Mouse (Mus musculus) thymus, postnatal 4 days (tissue): ENCODE results near the gene Cntln.

ENCODE experiments used
- DNase-seq: peaks from one replicate; pipeline ENCODE4 v3.0.0; 2021

Cntln gene

GRCm38 (mm10) chr4:85059598-85059997 is 175.5 kb downstream of the Cntln start:
- DNase-seq = no peak

GRCm38 (mm10) chr4:85061676-85062075 is 177.6 kb downstream of the Cntln start:
- no peak for DNase-seq

DNA sequence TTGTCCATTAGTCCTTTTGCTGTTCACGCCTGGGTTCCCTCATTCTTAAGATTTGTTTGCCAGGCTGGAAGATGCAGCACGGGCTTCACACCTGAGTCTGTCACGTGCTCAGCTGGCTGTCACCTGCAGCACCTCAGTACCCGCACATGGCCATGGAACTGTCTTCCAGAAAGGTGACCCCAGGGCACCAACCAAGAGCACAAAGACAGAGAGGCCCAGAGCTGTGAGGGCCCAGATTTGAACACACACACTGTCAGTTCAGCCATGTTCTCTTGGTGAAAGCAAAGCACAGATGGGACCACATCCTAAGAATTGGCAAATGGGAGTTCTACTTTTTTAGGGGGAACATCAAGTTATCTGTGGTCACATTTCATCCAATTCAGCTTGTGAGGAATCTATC is 211.9 kb downstream of the Cntln start:
- DNase-seq = no peak

GRCm38 (mm10) chr4:85096682-85097081 is 212.6 kb downstream of the Cntln start:
- DNase-seq = peak; percentile 82

- no peak for DNase-seq
These were observed 218.1 kb downstream of the Cntln start for GRCm38 (mm10) chr4:85102168-85102567.

- DNase-seq = no peak
These were observed 222.3 kb downstream of the Cntln start for GRCm38 (mm10) chr4:85106416-85106815.

DNA sequence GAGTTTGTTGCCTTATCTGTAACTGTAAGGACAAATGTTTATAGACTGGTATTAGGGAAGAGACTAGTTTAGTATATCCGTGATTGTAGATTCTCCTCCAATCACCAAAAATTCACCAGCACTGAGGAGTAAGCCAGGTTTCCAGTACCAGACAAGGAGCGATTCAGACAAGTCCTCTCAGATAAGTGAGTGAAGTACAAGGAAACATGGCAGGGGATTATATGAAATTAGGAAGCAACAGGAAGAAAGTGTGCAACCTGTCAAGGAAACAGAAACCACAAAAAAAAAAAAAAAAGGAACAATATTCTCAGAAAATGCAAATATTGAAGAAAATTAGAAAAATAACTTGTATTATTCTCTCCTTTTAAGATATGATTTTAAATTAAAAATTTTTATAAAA is 222.9 kb downstream of the Cntln start:
- DNase-seq = no peak

DNA sequence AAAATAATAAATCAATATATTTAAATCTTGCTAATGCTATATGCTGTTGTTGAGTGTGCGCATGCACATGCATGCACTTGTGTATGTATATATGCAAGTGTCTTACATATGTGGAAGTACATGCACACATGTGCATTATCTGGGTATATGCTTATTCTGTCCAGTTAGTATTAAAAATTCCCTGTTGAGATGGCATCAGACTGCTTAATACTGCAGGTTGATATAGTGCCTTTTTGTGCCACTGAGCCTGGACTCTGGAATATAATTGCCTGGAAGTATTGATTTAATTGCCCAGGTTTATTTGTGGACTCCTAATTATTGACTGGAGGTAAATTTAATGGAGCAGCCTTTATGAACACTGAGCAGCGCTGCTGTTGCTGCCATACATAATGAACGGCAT is 236.2 kb downstream of the Cntln start:
- DNase-seq = no peak

DNA sequence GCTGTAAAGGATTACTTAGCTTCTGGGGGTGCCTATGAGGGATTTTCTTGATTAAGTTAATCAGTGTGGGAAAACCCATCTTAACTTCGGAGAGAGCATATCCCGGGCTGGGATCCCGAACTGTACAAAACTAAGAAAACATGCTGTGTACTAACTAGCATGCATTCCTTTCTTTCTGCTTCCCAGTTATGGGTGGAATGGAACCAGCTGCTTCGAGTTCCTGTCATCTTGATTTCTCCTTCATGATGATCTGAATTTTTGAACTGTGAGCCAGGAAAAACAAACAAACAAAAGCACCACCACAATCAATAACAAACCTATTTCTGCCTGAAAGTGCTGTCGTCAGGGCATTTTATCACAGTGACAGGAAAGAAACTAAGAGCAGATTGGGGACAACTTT is 265.6 kb downstream of the Cntln start:
- DNase-seq = no peak

DNA sequence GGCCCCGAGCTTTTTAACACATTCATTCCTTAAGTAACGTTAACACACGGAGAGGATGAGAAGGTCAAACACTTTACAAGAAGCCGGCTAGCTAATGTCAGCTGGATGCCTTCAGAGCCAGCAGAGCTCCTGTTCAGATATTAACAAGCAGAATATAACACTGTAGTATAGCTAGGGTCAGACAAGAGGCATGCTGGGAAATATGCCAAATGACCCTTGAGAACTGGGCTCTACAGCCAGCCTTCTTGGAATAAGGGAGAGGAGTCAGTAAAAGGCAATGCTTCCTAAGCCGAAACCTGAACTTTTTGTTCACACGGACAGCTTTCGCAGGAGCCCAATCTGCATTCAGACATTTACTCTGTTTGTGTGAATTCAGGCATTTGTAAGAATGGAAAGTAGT is 267.8 kb downstream of the Cntln start:
- no peak for DNase-seq

GRCm38 (mm10) chr4:85154361-85154760 is 270.3 kb downstream of the Cntln start:
- no peak for DNase-seq

GRCm38 (mm10) chr4:85161156-85161555 is 277.0 kb downstream of the Cntln start:
- DNase-seq = no peak

DNA sequence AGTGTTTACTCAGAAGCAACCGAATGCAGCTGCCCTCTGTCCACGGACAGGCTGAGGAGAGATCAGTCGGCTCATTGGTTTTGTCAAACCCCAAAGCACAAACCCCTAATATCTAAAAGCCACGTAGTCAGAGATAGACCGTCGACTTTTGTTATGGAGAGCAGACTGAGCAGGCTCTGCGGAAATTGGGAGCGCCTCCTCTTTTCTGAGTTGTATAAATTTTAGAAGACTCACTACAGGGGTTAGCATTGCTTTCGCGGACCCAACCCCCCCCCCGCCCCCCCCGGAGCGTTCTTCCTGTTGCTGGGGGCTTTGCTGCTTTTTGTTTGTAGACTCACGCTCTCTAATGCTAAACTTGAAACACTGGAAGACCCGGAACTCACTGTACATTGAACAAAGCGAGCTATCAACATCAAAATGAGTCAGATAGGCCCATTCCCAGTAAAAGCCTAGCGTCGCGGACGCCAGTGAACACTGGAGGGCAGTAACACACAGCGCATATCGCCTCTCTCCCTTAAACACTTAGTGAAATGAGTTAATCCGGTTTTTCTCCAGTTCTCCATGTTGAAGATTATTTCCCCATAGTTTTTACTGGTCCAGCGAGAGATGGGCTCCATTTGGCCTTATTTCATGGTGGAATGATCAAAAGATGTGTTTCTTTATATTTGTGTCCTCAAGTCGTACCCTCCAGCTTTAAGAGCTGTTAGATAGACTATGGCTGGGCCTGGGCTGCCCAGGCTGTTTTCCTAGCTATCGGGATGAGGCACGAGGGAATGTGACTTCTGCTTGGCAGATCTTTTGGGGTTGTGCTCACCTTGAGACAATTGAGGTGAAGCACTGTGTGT is 278.6 kb downstream of the Cntln start:
- no peak for DNase-seq

DNA sequence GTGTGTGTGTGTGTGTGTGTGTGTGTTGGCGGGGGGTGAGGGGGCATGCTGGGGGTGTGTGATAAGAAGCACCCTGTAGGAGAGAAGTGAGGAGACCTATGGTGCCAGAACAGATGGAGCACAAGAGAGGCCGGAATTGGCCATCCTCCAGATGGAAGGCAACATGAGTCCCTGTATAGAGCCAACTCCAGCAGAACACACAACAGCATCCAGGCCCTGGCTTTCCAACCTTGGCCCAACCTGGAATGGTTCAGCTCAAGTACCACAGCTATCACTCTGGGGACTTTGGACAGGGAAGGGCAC is 279.2 kb downstream of the Cntln start:
- DNase-seq = no peak

DNA sequence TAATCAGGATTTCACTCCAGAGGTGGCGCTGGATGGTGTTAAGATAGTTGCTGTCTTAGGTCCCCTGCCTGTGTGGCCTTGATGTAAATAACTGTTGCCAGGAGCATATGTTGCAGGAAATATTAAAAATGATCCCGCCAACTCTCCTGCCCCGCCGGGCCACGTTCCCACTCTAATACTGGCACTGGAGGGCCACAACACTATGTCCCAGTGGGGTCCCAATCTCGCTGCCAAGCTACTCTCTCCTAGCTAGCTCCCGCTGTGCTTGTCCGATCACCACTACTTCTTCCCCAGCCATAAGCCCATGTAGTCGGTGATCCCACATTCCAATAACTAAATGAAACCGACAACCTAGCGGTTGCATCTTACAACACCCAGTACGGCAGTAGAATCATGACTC is 283.9 kb downstream of the Cntln start:
- DNase-seq = no peak

DNA sequence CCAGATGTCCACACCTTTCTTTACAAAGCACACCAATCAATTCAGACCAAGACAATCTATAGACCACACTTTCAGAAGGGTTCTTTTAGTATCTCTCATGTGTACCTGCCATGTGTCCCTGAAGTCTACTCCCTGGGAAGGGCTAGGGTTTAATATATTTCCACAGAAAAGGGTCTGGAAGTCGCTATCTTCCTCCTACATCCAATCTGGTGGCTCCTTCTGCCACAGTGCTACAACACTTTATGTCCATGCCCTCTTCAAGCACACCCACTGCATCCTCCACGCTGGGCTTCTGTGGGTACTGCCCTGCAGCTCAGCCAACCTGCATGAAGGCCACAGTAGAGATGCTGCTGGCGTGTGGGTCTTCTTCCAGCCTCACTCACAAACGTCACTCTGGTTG is 291.4 kb downstream of the Cntln start:
- no peak for DNase-seq

DNA sequence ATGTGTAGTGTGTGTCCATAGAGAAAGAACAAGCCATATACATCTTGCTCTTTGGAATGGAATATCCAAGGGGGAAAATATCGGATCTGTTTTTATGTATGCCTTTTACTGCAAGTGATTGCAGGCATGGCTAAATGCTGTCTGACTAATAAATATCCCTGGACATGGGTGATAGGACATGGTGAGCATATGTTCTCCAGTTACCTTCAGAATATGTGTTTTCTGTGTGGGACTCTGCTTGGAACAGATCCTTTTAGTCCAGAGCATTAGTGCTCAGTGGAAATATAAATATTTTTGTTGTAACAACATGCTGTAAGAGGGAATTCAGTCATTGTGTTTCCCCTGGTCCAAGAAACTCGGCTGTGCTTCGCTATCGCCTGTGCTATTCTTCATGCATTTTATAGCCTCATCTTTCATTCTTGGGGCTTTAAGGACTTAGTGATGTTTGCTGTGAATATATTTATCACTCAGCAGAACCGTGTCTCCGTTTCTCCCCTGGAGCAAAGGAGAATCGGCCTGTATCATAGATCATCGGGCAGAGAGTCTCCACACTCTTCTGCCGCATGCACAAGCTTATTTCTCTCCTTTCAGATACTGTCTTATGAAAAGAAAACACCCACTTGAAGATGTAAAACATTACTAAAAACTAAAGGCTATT is 294.4 kb downstream of the Cntln start:
- DNase-seq = no peak
